Mouse (Mus musculus) forebrain, postnatal 0 days (tissue): Measurements from ENCODE around the gene Phf11c. TPM values are rescaled to one million over a fixed set of nuclear protein-coding genes. Genes with fewer than 3 reads are reported as not detected.
"Not testable (repeated sequence)": the region's sequence is repeated elsewhere in the genome, so short reads cannot be mapped to it uniquely, and the experiment has no call there.

Source experiments
- ATAC-seq: fragments of 200-750 bp; cut with Nextera tagmentation; 2 replicates; pipeline ENCODE4 v1.8.0; 2017; ENCODE audit warnings: mild to moderate bottlenecking, moderate library complexity
- DNase-seq: peaks from one replicate; pipeline ENCODE4 v3.0.0-alpha.2; 2015
- H3K27ac ChIP-seq: fragments of 300-500 bp; sonication (generic); 2 replicates; pipeline ENCODE4 v1.5.1; 2014; ENCODE audit warnings: low read depth, mild to moderate bottlenecking, antibody characterized with exemption, low read length, moderate library complexity, mixed read lengths
- H3K27me3 ChIP-seq: fragments of 300-500 bp; sonication (generic); 2 replicates; pipeline ENCODE4 v1.6.1; 2014; ENCODE audit warnings: mild to moderate bottlenecking, low read length, mixed read lengths; ENCODE audit not compliant: insufficient read depth
- H3K36me3 ChIP-seq: fragments of 300-500 bp; sonication (generic); 2 replicates; pipeline ENCODE4 v1.6.1; 2014; ENCODE audit warnings: mild to moderate bottlenecking, moderate library complexity; ENCODE audit not compliant: insufficient read depth
- H3K4me1 ChIP-seq: fragments of 300-500 bp; sonication (generic); 2 replicates; pipeline ENCODE4 v1.6.1; 2014; ENCODE audit warnings: antibody characterized with exemption; ENCODE audit not compliant: insufficient read depth
- H3K4me2 ChIP-seq: fragments of 300-500 bp; sonication (generic); 2 replicates; pipeline ENCODE4 v1.6.1; 2014; ENCODE audit warnings: low read depth, mild to moderate bottlenecking, moderate library complexity
- H3K4me3 ChIP-seq: fragments of 300-500 bp; sonication (generic); 2 replicates; pipeline ENCODE4 v1.5.1; 2014; ENCODE audit warnings: low read depth, low read length, mixed read lengths
- H3K9ac ChIP-seq: fragments of 300-500 bp; sonication (generic); 2 replicates; pipeline ENCODE4 v1.6.1; 2014; ENCODE audit warnings: mild to moderate bottlenecking
- H3K9me3 ChIP-seq: fragments of 300-500 bp; sonication (generic); 2 replicates; pipeline ENCODE4 v1.6.1; 2016; ENCODE audit warnings: low read length
- CTCF ChIP-seq: sonication (generic); IDR thresholded peaks from 2 replicates; pipeline ENCODE4 v1.5.1; 2016; ENCODE audit warnings: antibody characterized with exemption, control low read depth, low read depth
- WGBS: fragments of 180-500 bp; shearing (Covaris S2); extraction: QIAGEN DNeasy Blood & Tissue Kit; methylation state at CpG from one replicate; pipeline ENCODE4 v1.1.7; 2014; 5-methylcytosine and 5-hydroxymethylcytosine counted together
- polyA plus RNA-seq: library from polyadenylated mRNA; unstranded; fragments of >200 nt; fragmentation: Nextera tagmentation; extraction: Ambion mirVana; gene quantifications from 2 replicates; pipeline ENCODE4 v1.2.1, GENCODE M21; 2015
- total RNA-seq: library from RNA; depleted of rRNA; stranded (reverse); fragments of >200 nt; gene quantifications from 2 replicates; pipeline ENCODE4 v1.2.3, GENCODE M21; 2014; rRNA removed

Gene Phf11c
- total and polyA plus RNA-seq, 2 experiments from 2014 or later = 0.05 to 0.16 TPM

DNA sequence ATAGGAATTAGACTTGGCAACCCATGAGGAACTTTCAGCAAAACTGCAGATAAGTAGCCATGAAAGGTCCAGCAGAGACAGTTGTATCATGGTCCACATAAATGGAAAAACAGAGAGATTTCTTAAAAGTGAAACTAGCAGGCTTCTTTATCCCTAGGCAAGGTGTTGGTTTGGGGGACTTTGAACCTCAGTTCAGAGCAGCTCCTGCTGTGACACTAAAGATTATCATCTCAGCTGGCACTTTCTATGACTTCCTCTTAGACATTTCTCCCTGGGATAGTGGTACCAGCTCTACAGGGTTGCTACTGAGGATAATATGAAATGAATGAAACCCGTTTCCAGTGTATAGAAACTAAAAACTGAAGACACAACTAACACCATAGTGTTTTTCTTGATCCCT, 5.6 kb downstream of the Phf11c start:
- Histone ChIP-seq H3K27ac (no peak overlapping the region), H3K36me3 (no peaks in the 10 kb centered on the region), H3K9ac (no peak overlapping the region), H3K9me3 (no peaks in the 10 kb centered on the region), H3K4me2 (no peak overlapping the region), H3K4me1 (no peaks in the 10 kb centered on the region), H3K27me3 (no peaks in the 10 kb centered on the region), H3K4me3 (no peak overlapping the region)
- TF ChIP-seq CTCF = no peak
- DNase-seq (no peak), ATAC-seq (no peak)
- 69% methylated on average over 1 of the region's 1 CpGs for WGBS

DNA sequence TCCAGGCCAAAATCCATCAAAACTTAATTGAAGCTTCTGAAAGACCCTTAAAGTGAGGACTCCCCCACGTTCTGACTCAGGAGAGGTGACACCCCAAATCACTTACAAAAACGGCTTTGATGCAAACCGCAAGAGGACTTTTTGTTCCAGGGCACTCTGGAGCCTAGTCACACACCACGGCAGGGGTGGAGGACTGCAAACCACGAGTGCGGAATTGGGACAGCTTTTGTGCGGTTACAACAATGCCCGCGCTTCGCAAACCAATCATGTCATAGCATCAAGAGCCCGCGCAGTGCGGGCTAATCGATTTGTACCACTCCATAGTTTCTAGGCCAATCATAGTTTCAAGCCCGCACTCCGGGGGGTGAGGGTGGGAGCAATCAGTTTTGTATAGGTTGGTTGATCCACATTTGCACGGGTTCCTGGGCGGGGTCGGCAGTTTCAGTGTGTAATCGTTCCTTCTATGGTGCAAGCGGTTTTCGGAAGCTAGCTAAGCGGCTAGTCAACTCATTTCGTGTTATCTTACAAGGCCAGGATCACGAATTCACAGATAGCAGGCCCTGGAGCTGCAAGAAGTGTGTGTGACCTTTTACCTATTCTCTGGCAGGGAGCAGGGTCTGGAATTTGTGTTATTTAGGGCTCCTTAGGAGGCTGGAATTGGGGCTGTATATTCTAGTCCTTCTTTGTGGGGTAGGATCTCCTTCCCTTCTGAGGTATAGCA, 24.7 kb downstream of the Phf11c start:
- H3K4me3 ChIP-seq = no peak overlapping the region
- no peaks in the 10 kb centered on the region for H3K9me3 ChIP-seq
- H3K36me3 ChIP-seq = no peaks in the 10 kb centered on the region
- no peak for TF ChIP-seq CTCF
- H3K4me2 ChIP-seq = no peak overlapping the region
- H3K9ac ChIP-seq = no peak overlapping the region
- DNase-seq (no peak), ATAC-seq (no peak)
- H3K4me1 ChIP-seq = no peaks in the 10 kb centered on the region
- 92% methylated on average over 25 of the region's 25 CpGs for WGBS
- H3K27ac ChIP-seq = no peak overlapping the region
- H3K27me3 ChIP-seq = no peaks in the 10 kb centered on the region

DNA sequence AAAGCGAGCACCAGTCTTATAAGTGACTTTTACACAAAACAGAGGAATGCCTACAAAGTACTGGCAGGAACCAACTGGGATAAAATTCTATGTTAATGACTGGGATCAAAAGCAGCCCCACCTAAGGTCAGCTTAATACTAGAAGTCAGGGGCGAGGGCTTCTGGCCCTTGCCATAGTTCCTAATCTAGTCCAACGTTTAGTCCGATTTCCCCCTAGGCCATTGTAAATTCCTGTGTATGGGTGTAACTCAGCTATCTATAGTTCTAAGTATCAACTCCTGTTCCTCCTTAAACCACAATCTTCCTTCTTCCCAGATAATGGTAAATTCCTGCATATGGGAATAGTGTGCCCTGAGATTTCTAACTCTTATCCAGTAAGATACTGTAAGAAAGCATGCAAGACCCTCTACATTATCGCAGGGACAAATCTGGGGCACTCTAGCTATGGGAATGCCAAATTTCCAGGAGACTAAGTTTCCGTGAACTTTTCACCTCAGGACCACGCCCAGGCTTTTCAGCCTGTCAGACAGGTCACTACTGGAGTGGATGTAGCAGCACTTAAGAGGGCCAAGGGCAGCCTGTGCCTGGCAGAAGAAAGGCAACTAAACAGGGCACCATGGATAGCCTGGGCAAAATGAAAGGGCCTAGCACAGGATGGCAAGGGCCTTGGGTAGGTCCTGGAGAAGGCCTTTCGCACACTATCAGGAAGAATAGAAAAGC, 28.6 kb downstream of the Phf11c start:
- Histone ChIP-seq H3K27ac (no peak overlapping the region), H3K9ac (no peak overlapping the region), H3K4me3 (no peak overlapping the region), H3K36me3 (no peaks in the 10 kb centered on the region), H3K4me1 (no peaks in the 10 kb centered on the region), H3K9me3 (no peaks in the 10 kb centered on the region), H3K4me2 (no peak overlapping the region), H3K27me3 (no peaks in the 10 kb centered on the region)
- TF ChIP-seq CTCF = no peak
- DNase-seq (no peak), ATAC-seq (no peak)
- WGBS = 88% methylated on average over 8 of the region's 8 CpGs

DNA sequence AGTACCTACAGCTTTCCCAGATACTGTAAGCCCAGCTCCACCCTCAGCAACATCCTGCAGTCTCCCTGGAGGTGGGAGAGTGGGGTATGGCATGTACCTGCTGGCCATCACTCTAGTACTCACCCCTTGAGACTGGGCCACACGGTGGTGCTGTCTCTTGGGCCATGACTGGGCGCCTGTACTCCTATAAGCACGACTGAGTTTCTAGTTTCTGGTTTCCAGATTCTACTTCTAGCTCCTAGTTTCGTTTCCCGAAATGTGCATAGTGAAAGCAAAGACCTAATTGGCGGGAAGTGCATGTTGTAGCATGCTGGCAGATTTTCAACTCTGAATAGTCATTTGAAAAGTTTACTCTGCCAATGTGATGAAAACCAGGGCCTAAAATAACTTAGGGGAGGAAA, 29.9 kb downstream of the Phf11c start, which contains the start of gene Phf11d:
Gene Phf11d (minus strand): TSS at position 227 of the 401 bp plus-strand sequence.
- Histone ChIP-seq H3K27me3 (no peaks in the 10 kb centered on the region), H3K4me3 (no peak within 1 kb of the TSS), H3K36me3 (no peaks in the 10 kb centered on the region), H3K4me1 (no peaks in the 10 kb centered on the region), H3K9me3 (no peaks in the 10 kb centered on the region), H3K9ac (no peak within 1 kb of the TSS), H3K27ac (no peak within 1 kb of the TSS), H3K4me2 (no peak within 1 kb of the TSS)
- TF ChIP-seq CTCF = no peak
- no peak for ATAC-seq
- WGBS = 73% methylated on average over 6 of the region's 6 CpGs
- peak; percentile 14 for DNase-seq

DNA sequence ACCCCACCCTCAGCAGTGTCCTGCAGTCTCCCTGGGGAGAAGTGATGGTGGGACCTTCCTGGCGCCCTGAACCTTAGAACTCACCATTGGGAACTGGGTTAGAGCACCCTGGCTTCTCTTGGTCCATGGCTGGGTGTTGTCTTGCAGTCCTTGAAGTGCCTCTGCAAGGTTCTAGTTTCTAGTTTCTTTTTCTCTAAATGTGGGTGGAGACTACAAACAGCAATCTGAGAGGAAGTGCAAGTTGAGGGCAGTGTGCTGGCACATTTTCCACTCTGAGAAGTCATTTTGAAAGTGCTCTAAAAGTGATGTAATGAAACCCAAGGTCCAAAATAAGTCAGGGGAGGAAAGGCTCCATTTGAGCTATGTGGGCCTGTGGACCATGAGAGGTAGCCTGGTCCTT, 54.0 kb downstream of the Phf11c start, which contains the start of gene Phf11b:
Gene Phf11b (minus strand): TSS at position 163 of the 400 bp plus-strand sequence.
- not testable (repeated sequence) for H3K9me3 ChIP-seq, ATAC-seq, H3K4me3 ChIP-seq, H3K4me1 ChIP-seq, H3K27me3 ChIP-seq, H3K9ac ChIP-seq, H3K4me2 ChIP-seq, DNase-seq, H3K27ac ChIP-seq, H3K36me3 ChIP-seq
- 72% methylated on average over 1 of the region's 1 CpGs for WGBS

DNA sequence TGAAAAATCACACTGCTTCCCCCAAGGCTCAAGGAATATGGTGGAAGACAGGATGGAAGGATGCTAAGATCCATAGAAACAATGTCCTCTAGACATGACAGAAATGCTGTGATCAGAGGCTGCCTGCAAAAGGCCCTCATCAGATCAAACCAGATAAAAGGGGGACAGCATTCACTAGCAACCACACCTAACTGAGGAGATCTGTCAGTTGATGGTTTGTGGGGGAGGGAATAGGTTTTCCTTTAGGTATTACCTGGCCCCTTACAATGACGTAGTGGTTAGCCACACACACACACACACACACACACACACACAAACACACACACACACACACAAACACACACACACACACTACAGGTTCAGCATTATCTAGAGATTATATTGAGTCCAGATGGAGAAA, 55.6 kb downstream of the Phf11c start:
- no peaks in the 10 kb centered on the region for H3K36me3 ChIP-seq
- 80% methylated on average over 1 of the region's 1 CpGs for WGBS

DNA sequence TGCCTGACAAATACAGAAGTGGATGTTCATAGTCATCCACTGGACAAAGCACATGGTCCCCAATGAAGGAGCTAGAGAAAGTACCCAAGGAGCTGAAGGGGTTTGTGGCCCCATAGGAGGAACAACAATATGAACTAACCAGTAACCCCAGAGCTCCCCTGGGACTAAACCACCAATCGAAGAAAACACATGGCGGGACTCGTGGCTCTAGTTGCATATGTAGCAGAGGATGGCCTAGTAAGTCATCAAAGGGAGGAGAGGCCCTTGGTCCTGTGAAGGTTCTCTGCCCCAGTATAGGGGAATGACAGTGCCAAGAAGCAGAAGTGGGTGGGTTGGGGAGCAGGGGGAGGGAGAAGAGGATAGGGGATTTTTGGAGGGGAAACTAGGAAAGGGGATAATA, 59.1 kb downstream of the Phf11c start:
- DNase-seq, H3K27ac ChIP-seq, H3K4me2 ChIP-seq, ATAC-seq, H3K9ac ChIP-seq, H3K36me3 ChIP-seq, H3K9me3 ChIP-seq, H3K4me3 ChIP-seq, H3K4me1 ChIP-seq, H3K27me3 ChIP-seq: not testable (repeated sequence)
- WGBS = 92% methylated on average over 3 of the region's 3 CpGs

More for the DNA sequence above, 55.6 kb downstream of the Phf11c start:
- H3K27me3 ChIP-seq = no peaks in the 10 kb centered on the region
- H3K9ac ChIP-seq = no peak overlapping the region
- H3K4me2 ChIP-seq = no peak overlapping the region
- no peak for TF ChIP-seq CTCF
- H3K27ac ChIP-seq = no peak overlapping the region
- no peak for DNase-seq
- ATAC-seq = no peak
- no peaks in the 10 kb centered on the region for H3K9me3 ChIP-seq
- no peak overlapping the region for H3K4me3 ChIP-seq
- H3K4me1 ChIP-seq = no peaks in the 10 kb centered on the region

Other genes starting within 250 kb of the Phf11c start
- gene Gm5142, start 216.6 kb downstream of the Phf11c start, total RNA-seq = not detected in 2 replicates
- not detected in 2 replicates for gene Gm5142, start 216.6 kb downstream of the Phf11c start, polyA plus RNA-seq
- gene Rcbtb1, start 194.2 kb downstream of the Phf11c start, total RNA-seq = 48.9 and 57.8 TPM in 2 replicates
- 16.8 and 33.5 TPM in 2 replicates for gene Rcbtb1, start 194.2 kb downstream of the Phf11c start, polyA plus RNA-seq
- not detected in 2 replicates for gene Gm6904, start 135.2 kb downstream of the Phf11c start, total RNA-seq
- gene Gm6904, start 135.2 kb downstream of the Phf11c start, polyA plus RNA-seq = not detected in 2 replicates
- gene Phf11a, start 97.9 kb downstream of the Phf11c start, total RNA-seq = not detected in 2 replicates
- not detected in 2 replicates for gene Phf11a, start 97.9 kb downstream of the Phf11c start, polyA plus RNA-seq
- 0.38 TPM in 1 of 2 replicates, not detected in the other for gene Phf11b, start 54.0 kb downstream of the Phf11c start, total RNA-seq
- gene Phf11b, start 54.0 kb downstream of the Phf11c start, polyA plus RNA-seq = 0.46 and 0.53 TPM in 2 replicates
- gene Phf11d, start 29.9 kb downstream of the Phf11c start, total RNA-seq = 0.69 and 1.00 TPM in 2 replicates
- gene Phf11d, start 29.9 kb downstream of the Phf11c start, polyA plus RNA-seq = 0.49 and 0.85 TPM in 2 replicates
- gene Setdb2, start 45.5 kb upstream of the Phf11c start, total RNA-seq = 4.9 and 7.9 TPM in 2 replicates
- 4.8 and 5.2 TPM in 2 replicates for gene Setdb2, start 45.5 kb upstream of the Phf11c start, polyA plus RNA-seq
- gene Cab39l, start 45.6 kb upstream of the Phf11c start, total RNA-seq = 17.4 and 18.7 TPM in 2 replicates
- 17.6 and 20.1 TPM in 2 replicates for gene Cab39l, start 45.6 kb upstream of the Phf11c start, polyA plus RNA-seq
- 5.1 and 8.8 TPM in 2 replicates for gene Cdadc1, start 202.6 kb upstream of the Phf11c start, total RNA-seq
- gene Cdadc1, start 202.6 kb upstream of the Phf11c start, polyA plus RNA-seq = 33.8 and 34.6 TPM in 2 replicates
- gene Shisa2, start 229.9 kb upstream of the Phf11c start, total RNA-seq = 11.8 and 12.6 TPM in 2 replicates
- gene Shisa2, start 229.9 kb upstream of the Phf11c start, polyA plus RNA-seq = 5.2 and 7.1 TPM in 2 replicates